Mouse (Mus musculus) lung, postnatal 10 days (tissue): Measurements from ENCODE around the gene Slc25a11.
A peak's percentile ranks its signal among the peaks of the same experiment; 100 is the strongest.

Experiments used
- DNase-seq: peaks from one replicate; pipeline ENCODE4 v3.0.0; 2021

Gene Slc25a11

DNA sequence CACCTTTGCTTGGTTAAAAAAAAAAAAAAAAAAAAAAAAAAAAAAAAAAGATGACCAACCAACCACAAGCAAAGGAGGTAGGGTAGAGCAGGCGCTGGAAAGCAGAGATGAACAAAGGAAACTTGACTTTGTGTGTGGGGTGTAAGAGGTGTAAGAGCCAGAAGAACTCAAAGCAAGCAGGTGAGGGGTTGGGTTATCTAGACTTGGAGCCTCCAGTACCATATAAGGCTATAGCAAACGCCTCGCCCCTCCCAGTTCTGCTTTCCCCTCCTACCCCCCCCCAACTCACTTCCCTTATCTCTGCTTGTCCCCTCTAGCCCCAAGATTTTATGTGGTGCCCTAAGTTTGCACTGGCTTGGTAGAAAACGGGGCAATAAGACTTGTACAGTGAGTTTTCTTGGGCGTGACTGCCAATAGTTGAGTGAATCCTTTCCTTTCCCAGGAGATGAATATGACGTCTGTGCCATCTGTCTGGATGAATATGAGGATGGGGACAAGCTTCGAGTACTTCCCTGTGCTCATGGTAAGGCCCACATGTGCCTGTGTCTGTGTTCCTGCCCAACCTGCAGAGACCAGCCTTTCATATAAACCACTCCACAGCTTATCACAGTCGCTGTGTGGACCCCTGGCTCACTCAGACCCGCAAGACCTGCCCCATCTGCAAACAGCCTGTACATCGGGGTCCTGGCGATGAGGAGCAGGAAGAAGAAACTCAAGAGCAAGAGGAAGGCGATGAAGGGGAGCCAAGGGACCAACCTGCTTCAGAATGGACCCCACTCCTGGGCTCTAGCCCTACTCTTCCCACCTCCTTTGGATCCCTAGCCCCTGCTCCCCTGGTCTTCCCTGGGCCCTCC is 3.3 kb upstream of the Slc25a11 start:
- DNase-seq: no peak

- DNase-seq: no peak
Observed at GRCm38 (mm10) chr11:70649185-70649734, 2.0 kb upstream of the Slc25a11 start.

DNA sequence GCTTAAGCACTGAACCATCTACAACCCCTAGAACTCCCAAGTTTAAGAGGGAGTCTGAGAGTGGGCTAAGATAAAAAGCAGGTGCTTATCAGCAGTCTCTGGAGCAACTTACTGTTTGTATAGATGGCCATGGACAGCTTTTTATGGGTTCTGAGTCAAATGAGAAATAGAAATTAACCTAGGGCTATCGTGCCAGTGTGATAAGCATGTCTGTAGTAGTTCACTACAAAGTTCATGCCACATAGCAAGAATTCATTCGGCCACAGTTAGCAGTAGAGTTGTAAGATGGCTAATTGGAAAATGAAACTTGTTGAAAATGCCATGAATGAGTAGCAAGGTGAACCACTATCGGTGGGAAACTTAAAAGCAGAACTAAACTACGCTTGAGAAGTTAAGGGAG is 1.2 kb upstream of the Slc25a11 start:
- DNase-seq: no peak

DNA sequence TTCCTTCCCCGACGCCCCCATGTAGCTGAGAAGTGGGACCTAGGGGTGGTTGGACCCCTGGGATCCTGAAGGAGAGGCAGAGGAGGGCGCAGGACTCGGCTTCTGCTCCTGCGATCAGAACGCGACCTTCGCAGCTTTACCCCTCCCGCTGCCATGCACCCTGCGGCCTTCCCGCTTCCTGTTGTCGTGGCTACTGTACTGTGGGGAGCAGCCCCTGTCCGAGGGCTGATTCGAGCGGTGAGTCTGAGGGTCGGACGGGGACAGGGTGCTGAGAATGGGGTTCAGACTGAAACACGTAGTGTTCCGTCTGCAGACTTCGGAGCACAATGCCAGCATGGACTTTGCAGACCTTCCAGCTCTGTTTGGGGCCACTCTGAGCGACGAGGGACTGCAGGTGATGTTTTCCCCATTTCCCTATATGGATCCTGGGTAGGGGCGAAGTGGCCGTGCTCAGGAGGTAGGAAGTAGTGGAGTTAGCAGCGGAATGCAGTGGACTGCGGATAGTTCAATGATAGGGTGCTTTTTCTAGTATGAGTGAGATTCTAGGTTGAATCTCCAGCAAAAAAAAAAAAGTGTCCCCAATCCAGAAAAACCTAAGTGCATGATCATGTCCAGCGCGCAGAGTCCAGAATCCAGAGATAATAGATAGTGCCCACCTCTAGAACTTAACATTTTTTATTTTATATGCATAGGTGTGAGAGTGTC is 589 bp upstream of the Slc25a11 start:
- DNase-seq: peak; percentile 52

GRCm38 (mm10) chr11:70646259-70646555 is 1.1 kb downstream of the Slc25a11 start:
- DNase-seq: no peak

- no peak for DNase-seq
Observed at GRCm38 (mm10) chr11:70645461-70646258, 1.6 kb downstream of the Slc25a11 start.

GRCm38 (mm10) chr11:70644564-70645103 is 2.6 kb downstream of the Slc25a11 start:
- DNase-seq: no peak

- no peak for DNase-seq
Observed at GRCm38 (mm10) chr11:70643051-70643450, 4.2 kb downstream of the Slc25a11 start.

- DNase-seq: no peak
Observed at GRCm38 (mm10) chr11:70641241-70641640, 6.0 kb downstream of the Slc25a11 start.

DNA sequence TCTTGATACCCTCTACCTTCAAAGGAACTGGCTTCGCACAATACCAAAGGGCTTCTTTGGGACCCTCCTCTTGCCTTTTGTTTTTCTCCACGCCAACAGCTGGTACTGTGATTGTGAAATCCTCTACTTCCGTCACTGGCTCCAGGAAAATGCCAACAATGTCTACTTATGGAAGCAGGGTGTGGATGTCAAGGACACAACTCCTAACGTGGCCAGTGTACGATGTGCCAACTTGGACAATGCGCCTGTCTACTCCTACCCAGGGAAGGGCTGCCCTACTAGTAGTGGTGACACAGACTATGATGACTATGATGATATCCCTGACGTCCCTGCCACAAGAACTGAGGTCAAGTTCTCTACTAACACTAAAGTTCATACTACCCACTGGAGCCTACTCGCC is 7.3 kb downstream of the Slc25a11 start:
- no peak for DNase-seq

DNA sequence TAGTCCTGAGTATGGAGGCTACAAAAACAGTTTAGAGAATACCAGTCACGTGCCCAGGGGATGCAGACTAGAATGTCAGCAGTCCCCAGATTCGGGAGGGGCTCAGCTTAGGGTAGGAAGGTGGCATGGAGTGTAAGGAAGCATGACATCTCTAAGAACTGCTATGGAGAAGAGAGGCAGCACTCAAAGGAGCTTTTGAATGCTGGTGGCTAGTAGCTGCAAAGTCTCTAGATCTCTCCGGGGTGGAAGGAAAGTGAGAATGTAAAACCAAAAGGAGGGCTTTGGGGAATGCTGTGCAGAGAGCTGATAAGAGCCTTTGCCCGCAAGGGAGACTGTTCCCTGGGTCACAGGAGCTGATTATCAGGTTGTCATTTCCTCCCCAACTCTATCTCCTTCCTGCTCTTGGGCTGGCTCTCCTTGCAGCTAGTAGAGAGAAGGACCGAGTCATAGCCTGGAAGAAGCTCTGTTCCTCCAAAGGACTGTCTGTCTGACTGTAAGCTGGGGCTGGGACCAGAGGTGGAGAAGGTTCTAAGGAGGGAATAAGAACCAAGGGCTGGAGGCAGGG is 8.5 kb downstream of the Slc25a11 start, which contains the start of gene Gp1ba:
TSS of gene Gp1ba (plus strand) at position 409 of the 565 bp plus-strand sequence.
- DNase-seq: no peak

GRCm38 (mm10) chr11:70638293-70638692 is 9.0 kb downstream of the Slc25a11 start:
- DNase-seq: no peak

DNA sequence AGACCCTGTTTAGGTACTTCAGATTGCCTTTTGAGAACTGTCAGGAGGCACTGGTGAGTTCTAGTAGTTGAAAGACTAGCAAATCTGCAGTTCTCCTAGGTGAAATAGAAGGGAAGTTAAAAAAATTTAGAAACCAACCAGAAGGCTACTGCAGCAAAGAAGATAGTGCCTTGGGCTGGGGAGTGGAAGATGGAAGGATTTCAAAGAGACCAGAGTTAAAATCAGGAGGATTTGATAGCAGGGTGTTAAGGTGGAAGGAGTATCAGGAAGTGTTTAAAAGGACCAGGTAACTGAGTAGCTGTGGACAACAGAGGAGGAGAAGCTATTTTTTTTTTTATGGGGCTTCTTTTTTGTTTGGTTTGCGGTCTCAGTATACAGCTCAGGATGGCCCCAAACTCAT is 9.5 kb downstream of the Slc25a11 start:
- no peak for DNase-seq

GRCm38 (mm10) chr11:70635601-70636000 is 11.7 kb downstream of the Slc25a11 start:
- no peak for DNase-seq

- no peak for DNase-seq
Observed at GRCm38 (mm10) chr11:70630129-70630528, 17.1 kb downstream of the Slc25a11 start.

GRCm38 (mm10) chr11:70629557-70629956 is 17.7 kb downstream of the Slc25a11 start:
- DNase-seq: peak; percentile 16

DNA sequence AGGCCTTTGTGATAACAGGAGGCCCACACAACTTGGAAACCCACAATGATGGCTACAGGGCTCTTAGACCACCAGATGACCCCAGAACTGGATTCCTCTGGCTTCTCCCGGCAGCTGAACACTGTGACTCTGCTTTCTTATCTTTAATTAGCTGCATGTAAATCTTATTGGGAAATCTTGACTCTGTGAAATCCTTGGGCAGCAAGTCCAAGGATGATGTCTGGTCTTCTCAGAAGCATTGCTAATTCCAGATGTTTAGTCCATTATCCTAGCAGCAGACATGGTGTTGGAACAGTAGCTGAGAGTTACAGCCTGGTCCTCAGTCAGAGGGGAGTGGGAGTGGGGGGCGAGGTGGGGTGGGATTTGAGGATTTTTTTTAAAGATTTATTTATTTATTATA is 18.8 kb downstream of the Slc25a11 start:
- peak; percentile 2 for DNase-seq

- no peak for DNase-seq
Observed at GRCm38 (mm10) chr11:70626877-70627276, 20.4 kb downstream of the Slc25a11 start.

DNA sequence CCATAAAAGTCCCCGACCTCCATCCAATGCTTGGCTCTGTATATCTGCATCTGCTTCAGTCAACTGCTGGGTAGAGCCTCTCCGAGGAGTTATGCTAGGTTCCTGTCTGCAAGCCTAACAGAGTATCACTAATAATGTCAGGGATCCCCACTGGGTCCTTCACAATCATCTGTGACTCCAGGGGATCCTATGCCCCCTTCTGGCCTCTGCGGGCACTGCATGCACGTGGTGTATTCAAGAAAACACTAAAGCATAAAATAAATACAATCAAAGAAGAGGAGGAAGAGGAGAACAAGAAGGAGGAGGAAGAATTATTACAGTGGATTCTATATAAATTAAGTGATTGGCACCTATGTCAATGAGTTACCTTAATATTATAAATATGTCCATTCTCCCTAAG is 21.8 kb downstream of the Slc25a11 start:
- DNase-seq: peak; percentile 63

DNA sequence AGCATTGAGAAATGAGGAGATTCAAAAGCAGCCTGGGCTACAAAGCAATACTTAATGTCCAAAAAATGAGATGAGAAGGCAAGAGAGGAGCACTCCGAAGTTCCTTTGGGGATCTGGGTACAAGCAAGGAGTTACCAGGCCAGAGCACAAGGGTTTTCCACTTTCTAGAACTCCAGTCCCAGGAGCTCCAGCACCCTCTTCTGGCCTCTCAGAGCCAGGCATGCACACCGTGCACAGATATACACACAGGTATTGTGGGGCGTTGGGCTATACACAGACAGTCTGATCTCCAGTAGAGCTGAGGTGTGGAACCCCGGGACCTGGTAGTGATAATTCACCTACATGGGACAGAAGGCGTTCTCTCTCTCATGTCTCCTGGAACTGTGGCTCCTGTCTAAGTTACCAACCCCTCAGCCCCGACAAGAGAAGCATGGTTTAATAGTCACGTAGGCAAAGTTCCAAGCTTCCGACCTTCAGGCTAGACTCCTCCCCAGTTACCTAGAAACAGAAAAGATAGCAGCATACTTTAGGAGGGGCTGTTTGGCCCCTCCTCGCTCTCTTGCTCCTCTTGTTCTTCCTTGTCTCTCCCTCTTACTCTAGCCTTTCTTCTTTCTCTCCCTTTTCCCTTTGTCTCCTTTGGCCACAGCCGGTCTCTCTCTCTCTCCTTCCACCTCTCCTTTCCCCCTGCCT is 24.1 kb downstream of the Slc25a11 start:
- no peak for DNase-seq

- peak; percentile 47 for DNase-seq
Observed at GRCm38 (mm10) chr11:70621972-70622814, 25.1 kb downstream of the Slc25a11 start.
